Mouse (Mus musculus) c-Kit-positive CD71-positive TER-119-positive erythroid progenitor cells, embryonic 14.5 days (primary cell): ENCODE results near the gene Slc39a11.

Experiments
- DNase-seq: peaks from one replicate; pipeline ENCODE4 v3.0.0-alpha.2; 2013; ENCODE audit warnings: low spot score

Gene Slc39a11

DNA sequence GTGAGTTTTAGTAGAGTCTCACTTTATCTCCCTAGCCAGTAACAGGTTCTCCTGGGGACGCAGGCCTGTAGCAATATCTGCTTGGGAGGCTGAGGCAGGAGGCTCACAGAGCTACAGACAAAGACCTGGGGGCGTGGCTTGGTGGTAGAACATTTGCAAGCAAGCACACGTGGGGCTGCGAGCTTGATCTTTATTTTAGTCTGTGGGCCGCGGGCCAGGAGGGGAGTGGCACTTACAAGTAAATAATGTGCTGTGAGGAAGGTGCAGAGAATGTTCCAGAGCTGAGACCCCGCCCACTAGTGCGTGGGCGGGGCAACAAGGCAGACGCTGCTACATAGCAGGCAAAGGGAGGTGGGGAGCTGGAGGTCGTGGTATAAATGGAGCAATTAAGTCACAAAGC lies 250.3 kb downstream of the Slc39a11 start:
- no peak for DNase-seq

DNA sequence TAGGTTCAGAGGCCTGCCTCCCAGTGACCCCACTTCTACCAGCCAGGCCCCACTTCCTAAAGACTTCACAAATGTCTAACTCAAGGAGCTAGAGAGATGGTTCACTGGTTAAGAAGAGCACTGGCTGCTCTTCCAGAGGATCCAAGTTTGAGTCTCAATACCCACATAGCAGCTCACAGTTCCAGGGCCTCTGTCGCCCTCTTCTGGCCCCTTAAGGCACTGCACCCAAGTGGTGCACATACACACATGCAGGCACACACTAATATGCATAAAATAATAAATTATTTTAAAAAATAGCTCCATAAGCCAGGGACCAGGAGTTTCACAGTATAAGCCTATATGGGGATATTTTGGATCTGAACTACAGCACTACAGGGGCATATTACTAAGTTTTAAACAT lies 252.5 kb downstream of the Slc39a11 start:
- no peak for DNase-seq

DNA sequence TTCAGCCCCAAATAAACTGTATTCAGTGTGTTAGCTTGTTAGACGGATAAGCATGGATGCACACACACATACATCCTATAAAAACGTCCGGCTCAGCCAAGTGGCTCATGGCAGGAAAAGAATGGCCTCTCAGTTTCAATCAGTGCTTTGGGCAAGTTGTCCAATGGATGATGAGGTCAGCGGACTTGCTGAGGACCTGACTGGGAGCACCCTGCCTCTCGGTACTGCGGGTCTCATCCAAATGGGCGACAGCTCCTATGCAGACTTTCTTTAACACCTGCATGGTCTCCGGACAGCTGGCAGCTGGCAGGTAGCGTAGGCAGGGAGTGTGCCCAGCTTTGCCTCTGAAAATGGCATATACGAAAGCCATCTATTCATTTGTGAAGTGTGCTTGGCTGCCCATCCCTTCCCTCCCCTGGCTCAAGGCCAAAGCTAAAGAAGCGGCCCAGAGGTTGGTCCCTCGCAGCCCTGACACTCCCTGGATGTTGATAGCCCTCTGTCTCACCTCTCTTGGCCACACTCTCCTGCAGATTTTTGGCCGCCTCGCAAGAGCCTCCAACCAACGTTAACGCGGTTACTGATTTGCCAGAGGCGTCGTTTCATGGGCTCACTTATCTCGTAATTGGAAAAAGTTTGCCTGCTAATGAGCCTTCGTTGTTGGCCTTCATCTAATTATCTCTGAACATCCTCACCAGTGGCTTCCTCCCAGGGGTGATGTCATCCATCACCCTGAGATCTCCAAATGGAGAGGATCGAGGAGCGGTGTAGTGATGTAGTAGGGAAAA lies 256.3 kb downstream of the Slc39a11 start:
- DNase-seq = no peak

DNA sequence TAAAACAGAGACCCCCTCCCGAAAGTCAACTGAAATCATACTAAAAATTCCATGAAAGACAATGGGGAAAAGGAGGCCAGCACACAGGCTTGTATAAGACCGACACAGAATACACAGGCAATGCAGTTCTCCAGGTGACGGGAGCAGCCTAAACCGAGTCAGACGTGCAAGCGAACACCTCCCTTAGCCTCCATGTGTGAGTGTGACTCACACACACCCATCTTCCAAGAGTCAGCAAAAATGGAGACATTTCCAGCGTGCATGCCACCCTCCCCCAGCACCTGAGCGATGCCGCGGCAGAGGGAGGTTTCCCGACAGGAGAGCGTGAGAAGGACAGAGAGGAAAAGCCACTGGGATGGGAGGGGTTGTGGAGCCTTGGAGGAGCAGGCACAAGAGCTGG lies 258.2 kb downstream of the Slc39a11 start:
- DNase-seq = no peak

DNA sequence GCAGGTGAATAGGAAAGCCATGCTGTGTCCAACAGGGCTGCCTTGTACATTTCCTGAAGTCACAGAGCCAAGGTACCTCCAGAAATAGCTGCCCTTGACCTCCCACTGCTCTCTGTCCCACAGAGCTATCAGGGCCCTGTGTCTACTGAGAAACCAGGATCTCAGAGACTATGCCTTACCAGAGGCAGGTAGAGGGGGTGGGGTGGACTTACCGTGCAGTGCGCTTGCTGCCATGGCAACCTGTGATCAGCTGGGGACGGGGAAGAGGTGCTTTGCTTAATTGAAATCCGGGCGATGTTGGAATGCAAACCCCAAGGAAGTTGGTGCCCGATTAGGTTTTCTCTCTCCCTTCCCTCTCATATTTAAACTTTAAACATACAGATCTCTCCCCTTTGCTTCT lies 260.2 kb downstream of the Slc39a11 start:
- no peak for DNase-seq

DNA sequence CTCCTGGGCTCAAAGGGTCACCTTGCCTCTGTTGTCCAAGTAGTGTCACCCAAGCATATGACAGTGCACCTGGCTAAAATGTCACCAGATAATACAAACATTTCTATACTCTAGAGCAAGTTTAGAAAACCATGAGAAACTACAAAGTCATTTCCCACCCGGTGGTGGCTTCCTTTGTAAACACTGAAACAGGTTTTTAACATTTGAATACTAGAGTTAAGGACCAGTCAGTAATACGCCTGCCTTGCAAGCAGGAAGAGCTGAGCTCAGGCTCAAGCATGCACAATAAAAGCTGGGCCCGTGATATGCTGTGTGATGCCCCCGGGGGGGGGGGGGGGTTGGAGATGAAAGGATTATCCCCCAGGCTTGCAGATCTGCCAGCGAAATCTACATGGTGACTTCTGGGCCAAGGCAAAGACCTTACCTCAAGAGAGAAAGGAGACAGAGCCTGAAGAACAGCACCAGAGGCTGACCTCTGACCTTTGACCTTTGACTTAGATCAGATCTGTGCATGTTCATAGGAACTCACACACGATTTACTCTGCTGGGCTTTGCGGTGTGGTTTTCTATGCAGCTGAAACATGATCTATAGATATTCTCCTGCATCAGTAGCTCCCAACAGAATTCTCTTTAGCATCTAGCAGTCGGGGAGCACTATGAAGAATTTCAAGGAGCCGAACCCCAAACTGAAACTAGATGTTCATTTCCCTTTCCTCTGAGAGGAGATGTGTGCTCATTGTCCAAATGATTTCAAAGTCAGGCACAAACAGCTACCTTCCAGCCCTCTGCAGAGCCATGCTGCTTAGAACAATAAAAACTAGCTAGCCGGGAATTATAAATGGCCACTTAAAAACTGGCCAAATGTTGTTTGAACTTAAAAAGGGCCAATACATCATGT lies 267.0 kb downstream of the Slc39a11 start:
- DNase-seq = no peak

DNA sequence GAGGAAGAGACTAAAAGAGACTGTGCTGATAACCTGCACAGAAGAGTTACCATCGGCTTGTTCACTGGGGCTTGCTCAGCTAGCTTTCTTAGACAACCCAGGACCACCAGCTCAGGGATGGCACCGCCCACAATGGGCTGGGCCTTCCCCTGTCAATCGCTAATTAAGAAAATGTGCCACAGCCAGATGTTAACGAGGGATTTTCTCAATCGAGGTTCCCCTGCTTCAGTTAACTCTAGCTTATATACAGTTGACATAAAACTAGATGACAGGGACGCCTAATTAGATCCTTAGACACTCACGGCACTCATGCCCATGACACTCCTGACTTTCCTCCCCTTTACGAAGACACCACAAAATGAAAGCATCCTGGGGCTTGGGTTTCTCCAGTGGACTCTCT lies 268.3 kb downstream of the Slc39a11 start:
- no peak for DNase-seq

DNA sequence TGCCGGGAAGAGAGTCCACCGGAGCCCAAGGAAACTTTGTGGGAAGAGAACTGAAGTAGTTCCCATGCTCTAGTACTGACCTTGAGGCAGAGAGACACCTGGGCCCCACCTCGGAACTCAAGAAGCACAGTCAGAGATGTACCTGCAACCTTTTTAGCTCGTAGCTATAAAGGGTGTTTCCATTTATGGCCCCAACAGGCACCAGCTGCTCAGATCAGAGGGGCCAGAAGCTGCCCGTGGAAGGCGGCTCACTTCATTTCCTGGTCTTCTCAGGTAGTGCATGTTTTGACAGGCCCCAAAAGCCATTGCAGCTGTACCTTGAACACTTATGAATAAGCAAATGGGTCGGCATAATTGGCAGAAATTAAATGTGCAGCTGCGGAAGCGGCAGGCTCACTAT lies 271.0 kb downstream of the Slc39a11 start:
- no peak for DNase-seq

DNA sequence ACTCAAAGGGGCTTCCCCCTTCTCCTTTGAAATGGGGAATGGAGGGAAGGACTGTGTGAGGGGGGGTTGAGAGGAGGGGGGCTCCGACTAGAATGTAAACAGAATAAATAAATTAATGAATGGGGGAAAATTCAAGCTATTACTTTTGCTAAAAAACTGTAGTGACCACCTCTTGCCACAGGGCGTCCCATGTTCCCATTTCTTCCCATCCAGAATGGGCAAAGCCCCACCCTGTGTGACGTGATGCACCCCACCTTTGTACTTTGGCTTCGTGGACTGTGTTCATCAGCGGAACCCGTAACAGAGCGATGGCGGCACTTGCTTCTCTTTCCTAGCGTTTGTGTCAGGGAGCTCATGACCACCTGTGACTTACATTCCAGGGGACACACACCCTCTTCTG lies 273.8 kb downstream of the Slc39a11 start:
- DNase-seq = no peak

DNA sequence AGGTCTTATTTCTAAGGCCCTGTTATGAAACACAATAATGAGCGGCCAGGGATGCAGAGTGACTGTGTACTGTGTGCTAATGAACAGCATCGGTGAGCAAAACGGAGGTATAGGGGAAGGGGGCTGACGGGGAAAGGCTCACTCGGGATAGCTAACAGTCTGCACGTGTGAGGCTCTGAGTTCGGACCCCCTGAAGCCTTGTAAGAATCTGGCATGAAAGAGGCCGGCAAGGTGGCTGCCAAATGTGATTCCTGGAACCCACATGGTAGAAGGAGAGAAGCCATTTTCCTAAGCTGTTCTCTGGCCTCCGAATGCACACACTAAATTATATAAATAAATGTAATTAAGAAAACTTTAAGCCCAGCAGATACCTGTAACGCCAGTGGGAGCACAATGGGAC lies 276.0 kb downstream of the Slc39a11 start:
- DNase-seq = no peak

DNA sequence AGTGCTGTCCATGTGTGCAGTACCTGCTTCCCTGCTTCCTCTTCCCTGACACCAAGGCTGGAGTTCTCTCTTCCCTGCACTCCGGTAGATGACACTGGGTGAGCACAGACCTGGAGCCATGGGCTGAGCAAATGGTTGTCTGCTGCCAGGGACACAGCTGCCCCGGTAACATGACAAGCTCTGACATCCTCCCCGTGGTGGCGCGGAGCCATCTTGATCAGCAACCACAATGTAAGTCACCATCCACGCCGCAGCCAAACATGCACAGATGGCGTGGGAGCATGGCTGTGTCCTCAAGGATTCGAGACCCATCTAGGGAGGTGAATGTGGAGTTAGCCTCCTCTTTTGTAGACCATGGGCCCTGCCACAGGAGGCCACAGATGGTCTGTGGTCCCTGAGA lies 276.5 kb downstream of the Slc39a11 start:
- DNase-seq = no peak

DNA sequence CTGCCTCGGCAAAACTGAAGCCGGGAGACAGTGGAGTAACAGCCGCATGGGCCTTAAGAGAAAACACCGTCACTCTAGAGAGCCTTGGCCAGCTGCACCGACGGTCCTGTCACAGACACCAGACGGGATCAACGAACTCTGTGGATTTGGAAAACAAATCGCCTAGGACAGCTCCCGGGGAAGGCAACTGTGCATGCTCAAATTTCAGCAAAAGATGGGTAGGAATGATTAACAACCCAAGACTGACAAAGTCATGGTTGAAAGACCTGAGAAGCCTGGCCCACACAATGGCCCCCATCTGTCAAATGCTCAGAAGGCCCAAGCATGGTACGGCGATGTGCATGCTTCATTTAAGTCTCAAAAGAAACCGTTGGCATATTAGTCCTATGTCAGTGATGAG lies 281.8 kb downstream of the Slc39a11 start:
- DNase-seq = no peak

DNA sequence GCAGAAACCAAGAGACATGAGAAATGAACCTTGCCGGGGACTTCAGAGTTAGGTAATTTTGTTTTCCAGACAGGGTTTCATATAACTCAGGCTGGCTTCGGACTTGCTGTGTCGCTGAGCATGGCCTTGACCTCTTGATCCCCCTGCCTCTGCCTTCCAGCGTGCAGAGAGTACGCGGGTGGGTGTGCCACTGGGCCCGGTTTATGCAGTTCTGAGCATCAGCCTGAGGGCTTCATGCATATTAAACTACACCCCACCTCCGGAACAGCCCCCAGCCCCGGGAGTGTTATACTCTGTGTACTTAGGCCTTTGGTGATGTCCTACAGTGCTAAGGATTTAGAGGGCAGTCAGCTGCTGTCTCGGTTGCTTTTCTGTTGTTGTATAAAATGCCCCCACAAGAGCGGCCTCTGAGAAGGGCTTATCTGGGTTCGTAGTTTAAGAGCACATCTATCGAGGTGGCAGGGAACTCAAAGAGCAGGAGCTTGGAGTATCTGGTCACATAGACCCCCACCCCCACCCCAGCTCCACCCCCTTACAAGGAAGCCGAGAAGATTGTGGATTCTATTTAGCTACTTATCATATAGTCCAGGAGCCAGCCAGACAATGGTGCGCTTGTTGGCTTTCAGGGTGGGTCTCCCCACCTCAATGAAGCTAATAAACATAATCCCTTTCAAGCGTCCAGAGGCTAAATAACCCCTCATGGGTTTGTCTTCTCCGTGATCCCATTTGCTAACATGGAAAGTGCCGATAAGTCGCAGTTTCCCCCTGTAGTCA lies 283.4 kb downstream of the Slc39a11 start:
- DNase-seq = no peak

DNA sequence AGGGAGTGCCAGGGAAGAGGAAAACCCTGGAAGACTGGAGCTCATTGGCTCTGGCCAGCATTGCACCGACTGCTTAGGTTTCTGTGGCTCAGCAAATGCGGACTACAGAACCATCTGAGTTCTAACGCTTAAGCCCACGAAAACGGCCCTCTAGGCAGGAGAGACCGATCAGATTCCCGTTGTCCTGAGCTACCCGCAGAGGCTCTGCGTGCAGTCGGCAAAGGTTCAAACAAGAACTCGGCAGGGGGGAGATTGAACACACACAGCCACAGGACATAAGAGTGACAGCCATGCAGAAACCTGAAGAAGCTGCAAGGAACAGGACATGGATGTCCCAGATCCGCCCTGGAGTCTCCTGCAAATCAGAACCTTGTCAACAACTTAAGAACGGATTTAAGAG lies 286.1 kb downstream of the Slc39a11 start:
- DNase-seq = no peak

DNA sequence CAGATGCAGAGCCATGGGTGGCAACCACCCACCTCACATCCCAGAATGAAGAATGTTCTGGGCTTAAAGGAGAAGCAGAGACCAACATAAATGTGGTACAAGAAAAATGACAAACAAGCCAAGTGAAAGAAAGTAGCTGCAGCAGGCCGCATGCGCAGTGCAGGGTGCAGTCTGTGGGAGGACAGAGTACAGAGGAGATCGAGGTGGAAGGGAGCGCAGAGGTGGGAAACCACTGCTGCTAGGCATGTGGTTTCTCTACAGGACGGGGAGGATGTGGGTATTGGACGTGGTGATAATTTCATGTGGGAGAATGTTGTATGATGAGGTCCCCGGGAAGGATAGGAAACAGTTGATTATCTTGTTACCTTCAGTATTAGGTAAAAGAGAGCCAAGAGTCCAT lies 287.3 kb downstream of the Slc39a11 start:
- no peak for DNase-seq

DNA sequence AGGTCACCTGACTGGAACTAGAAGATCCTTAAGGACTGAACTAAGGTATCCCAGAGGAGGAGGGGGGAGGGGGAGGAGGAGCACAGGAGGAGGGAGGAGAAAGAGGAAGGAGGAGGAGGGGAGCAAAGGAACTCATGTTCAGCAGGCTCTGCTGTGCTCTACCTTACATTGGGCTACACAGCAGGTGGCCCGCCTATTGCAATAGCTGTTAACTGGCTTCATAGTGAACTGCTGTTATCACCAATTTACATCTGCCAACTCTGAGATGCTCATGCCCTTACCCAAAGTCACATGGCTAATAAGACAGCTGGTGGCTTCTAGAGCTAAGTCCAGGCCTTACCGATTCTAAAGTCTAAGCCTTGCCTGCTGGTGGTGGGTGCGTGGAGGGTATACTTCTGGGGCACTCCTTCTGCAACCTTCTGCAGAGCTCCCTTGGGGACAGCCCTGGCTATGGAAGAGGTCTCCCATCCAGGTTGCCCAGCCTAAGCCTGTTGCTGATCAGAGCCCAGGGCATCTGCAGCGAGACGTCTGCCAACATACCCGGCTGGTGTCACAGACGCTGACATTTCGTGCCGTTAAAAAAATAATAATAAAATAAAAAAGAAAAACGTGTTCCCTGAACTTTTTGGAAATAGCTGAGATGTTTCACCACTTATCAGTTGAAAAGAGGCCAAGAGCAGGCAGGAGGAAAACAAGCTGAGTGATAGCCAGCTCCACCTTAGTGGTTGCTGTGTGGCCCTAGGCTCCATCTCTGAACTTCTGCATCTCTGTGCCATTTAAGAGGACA lies 289.6 kb downstream of the Slc39a11 start:
- no peak for DNase-seq

DNA sequence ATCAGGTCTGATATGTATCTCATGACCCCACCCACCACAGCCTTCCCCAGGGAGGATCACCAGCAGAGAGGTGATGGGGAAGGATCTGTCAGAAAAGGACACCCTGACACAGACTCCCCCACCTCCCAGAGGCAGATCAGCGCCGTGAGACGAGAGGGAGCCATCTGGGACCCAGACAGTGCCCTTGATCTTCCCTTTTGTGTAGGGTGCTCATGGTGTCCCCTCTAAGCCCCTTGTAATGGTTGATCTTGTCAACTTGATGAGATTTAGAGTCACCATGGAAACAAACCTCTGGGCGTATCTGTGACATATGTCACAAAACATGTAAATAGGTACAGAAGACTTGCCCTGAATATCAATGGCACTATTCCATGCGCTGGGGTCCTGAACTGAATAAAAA lies 293.9 kb downstream of the Slc39a11 start:
- no peak for DNase-seq

DNA sequence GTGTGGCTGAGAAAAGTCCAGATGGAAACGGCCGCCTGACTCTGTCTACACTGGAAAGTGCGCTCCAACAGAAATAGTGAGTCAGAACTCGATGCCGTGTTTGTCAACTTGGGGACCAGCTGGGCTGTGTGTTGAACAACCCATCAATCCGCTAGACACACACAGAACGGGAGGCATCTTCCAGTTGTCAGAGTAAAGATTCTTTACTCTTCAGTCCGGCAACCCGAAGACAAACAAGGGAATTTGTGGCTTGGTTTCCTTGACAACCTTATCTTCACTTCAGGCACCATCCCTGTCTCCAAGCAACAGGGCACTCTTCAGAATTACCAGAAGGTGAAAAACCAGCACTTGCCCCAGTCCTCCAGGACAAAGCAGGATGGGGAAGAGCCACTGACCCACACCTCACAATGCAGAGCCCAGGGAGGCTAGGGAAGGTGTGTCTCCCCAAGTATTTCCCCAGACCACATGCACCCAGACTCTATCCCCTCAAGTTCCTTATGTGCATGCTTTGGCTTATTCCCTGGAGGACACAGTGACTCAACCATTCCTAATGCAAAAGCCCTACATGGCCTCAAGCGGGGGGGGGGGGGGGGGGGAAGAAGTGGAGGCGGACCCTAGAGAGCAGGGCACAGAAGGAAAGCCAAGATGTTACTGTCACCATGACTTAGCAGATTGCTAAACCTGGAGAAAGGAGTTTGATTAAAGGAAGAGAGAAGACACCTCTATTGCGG lies 297.6 kb downstream of the Slc39a11 start:
- DNase-seq = no peak

DNA sequence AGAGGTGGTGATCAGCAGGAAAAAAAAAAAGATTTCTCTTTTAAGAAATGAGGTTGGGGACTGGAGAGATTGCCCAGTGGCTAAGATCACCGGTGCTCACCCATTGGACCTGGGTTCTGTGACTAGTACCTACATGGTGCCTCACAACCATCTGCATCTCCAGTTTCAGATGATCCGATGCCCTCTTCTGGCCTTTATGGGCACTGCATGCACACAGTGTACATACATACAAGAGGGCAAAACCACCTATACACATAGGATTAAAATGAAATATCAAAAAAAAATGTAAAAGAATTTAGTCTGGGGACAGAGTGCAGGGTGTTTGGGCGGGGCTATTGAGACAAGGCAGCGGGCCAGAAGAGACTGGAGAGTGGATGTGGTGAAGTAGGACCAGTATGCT lies 299.3 kb downstream of the Slc39a11 start:
- no peak for DNase-seq

DNA sequence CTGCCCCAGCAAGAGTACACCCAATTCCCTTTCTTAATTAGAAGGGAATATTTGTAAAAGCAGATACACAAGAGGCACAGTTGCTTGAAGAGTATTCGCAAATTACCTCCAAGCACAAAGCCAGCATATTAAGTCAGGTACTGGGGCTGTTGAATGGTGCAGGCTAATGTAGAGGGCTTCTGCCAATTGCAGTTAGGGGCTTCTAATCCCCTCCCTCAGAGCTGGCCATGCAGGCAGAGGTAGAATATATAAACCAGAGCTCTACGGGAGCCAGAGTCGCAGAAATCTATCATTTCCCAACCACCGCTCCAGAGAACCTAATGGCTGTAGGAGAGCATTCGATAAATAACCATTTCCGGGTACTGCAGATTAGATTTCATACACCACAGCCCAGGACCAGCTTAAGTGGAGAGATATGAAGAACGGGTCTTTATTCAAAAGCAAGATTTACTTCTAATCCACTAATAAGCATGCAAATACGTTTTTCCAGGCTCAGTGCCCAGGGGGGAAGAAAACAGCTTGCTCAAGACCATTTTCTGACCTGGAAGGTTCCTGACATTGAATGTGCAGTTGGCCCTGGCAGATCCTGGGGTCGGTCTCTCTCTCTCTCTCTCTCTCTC lies 302.9 kb downstream of the Slc39a11 start:
- DNase-seq = no peak

DNA sequence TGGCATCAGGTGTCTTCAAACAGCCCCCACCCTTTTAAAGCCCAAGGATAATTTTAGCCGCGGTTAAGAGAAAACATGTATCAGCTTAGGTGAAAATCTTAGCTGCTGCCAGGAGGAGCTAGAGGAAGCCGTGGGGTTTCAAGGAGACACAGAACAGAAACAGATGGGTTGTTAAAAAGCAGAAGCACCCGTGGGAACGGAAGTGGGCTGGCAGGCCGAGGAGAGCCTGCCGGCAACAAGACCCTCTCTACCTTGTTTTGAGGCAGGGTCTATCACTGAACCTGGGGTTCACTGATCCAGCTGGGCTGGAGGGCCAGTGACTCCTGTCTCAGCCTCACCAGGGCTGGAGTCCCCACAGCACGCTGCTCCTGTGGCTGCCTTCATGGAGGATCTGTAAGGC lies 310.1 kb downstream of the Slc39a11 start:
- DNase-seq = no peak
